Comparison of ENCODE assay signal across 13 mouse cellular contexts in the genomic region with DNA sequence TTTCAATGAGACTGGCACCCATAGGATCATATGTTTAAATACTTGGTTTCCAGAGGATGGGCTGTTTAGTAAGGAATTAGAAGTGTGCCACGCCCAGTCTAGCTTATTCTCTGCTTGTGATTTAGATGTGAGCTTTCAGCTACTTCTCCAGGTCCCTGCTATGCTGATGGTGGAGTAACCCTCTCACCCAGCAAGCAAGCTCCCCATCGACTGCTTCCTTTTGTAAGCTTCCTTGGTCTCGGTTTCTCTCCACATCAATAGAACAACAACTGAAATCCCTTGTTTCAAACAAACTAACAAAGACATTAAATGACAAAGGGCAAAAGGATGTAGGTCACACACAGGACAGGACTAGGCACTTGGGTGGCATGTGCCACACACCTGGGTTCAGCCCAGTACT.
"Had no signal": no experiment of that assay in that cellular context is flagged by ENCODE, and none has a peak within 500 bp of the region (broad histone marks: within the 10 kb centered on the region; RNA-seq: fewer than 3 reads in every experiment).

No protein-coding gene starts in this region.

- H3K36me3 ChIP-seq: intestine, embryonic 15.5 days; liver, embryonic 13.5 days; midbrain, embryonic 13.5 days had no signal

- DNase-seq: kidney, adult 11 months; kidney, adult 8-10 months; kidney, postnatal 25 days; layer of hippocampus, adult 9-11 months; liver, embryonic 13.5 days; lung, embryonic 14.5 days had no signal

- ATAC-seq: intestine, embryonic 15.5 days; lung, postnatal 0 days; midbrain, embryonic 13.5 days had no signal

- H3K27ac ChIP-seq: intestine, embryonic 15.5 days; kidney, postnatal 0 days; left cerebral cortex, adult 2 months; liver, embryonic 13.5 days; macrophage; midbrain, embryonic 13.5 days had no signal

- H3K9me3 ChIP-seq: intestine, embryonic 15.5 days; liver, embryonic 13.5 days; midbrain, embryonic 13.5 days had no signal

- H3K4me3 ChIP-seq: intestine, embryonic 15.5 days; layer of hippocampus, adult 2 months; left cerebral cortex, adult 2 months; liver, embryonic 13.5 days; midbrain, embryonic 13.5 days had no signal

- H3K4me2 ChIP-seq: intestine, embryonic 15.5 days; liver, embryonic 13.5 days; lung, embryonic 14.5 days; midbrain, embryonic 13.5 days had no signal

- H3K9ac ChIP-seq: intestine, embryonic 15.5 days; liver, embryonic 13.5 days; lung, embryonic 14.5 days; midbrain, embryonic 13.5 days had no signal

- H3K27me3 ChIP-seq: intestine, embryonic 15.5 days; liver, embryonic 13.5 days had no signal

- H3K4me1 ChIP-seq: intestine, embryonic 15.5 days had no signal
